Mouse (Mus musculus) leukemia stem cell, adult 10-12 weeks (primary cell): Measurements from ENCODE around the gene Cntn6. TPM values are rescaled to one million over a fixed set of nuclear protein-coding genes. Genes with fewer than 3 reads are reported as not detected.

Experiments
- polyA plus RNA-seq: library from polyadenylated mRNA; stranded (reverse); fragments of >175 nt; gene quantifications from 2 replicates; pipeline ENCODE4 v1.2.3, GENCODE M21; 2012; ENCODE audit warnings: low replicate concordance

Cntn6 gene
- polyA plus RNA-seq: not detected in 2 replicates

DNA sequence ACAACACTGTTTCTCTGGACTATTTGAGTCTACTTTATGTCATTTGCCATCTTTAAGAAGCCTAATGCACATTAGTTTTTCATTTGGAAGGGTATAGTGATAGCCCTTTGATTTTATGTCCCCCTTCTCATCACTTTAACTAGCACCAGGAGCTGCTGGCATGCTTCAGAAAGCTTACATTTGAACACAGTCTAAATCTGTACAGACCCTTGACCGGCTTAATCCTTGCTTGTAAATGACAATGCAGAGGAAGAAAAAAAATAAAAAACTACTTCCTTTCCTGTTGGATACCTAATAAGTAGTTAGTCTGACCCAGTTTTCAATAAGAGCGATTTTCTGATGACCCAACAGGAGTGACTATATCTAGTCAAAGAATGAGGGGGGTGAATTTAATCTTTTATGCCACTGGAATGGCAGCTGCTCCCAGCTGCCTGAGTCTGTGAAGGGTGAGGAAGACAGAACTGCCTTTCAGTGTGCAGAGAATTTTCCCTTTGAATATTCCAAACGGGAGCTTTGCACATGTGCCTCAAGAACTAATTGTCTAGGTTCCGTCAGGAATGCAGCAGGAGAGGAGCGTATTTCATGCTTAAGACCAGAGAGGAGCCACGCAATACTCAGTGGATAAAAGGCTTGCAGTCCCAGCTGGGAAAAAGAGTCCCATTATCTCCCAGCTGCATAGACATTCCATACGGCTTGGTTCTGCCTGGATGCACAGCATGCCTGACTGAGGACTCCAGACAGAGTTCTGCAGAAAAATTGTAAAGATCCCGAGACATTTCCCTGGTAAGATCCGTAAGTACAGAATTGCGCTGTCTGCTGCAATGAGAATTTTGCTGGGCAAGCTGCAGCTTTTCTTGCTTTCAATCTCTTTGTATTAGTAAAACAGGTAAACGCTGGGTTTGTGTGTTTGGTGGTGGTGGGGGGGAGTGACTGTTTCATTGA lies at the start of gene Cntn6:
Gene Cntn6, plus strand, starts transcription at position 301 of the 942 bp plus-strand sequence.

